Mouse (Mus musculus) C2C12 (cell line): ENCODE measurements at regions not wholly inside any gene's neighbourhood (a gene's known extent, or its start where the extent isn't known, plus 50 kb on each side); places are given as distances from the start of the nearest gene placed in this dataset.
"Not testable (repeated sequence)": the region's sequence is repeated elsewhere in the genome, so short reads cannot be mapped to it uniquely, and the experiment has no call there.

Experiments used
- CTCF ChIP-seq: IDR thresholded peaks from one replicate; pipeline ENCODE4 v1.5.1; 2011; ENCODE audit not compliant: control insufficient read depth, insufficient read depth, insufficient read length
- FOSL1 ChIP-seq: IDR thresholded peaks from one replicate; pipeline ENCODE4 v1.8.0; 2011; ENCODE audit warnings: mild to moderate bottlenecking, low read length; ENCODE audit not compliant: poor library complexity, insufficient read depth, severe bottlenecking
- MAX ChIP-seq: IDR thresholded peaks from one replicate; pipeline ENCODE4 v1.6.1; 2011; ENCODE audit warnings: mild to moderate bottlenecking, control low read depth
- MYOG ChIP-seq: IDR thresholded peaks from one replicate; pipeline ENCODE4 v1.6.1; 2011; ENCODE audit not compliant: control insufficient read depth, insufficient read length; ENCODE audit errors: extremely low read depth
- USF1 ChIP-seq: IDR thresholded peaks from one replicate; pipeline ENCODE4 v1.6.1; 2011; ENCODE audit warnings: low read depth, mild to moderate bottlenecking, control low read depth, moderate library complexity

DNA sequence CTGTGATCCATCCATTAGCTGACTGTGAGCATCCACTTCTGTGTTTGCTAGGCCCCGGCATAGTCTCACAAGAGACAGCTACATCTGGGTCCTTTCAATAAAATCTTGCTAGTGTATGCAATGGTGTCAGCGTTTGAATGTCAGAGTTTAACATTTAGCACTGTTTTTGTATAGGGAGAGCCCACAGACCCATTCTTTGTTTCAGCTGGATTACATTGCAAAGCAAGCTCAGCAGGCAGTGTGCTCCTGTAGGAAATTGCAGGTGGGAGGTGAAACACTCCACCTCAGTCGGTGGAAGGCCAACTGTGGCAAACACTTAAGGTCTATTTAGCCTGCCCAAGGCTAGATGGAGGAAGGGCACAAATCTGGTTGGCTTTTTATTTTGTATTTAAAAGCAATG is 337.2 kb upstream of the Nova1 start:
- not testable (repeated sequence) for TF ChIP-seq CTCF, USF1, FOSL1, MYOG, MAX
